Mouse (Mus musculus): Measurements from ENCODE around the gene Limch1. TPM values are rescaled to one million over a fixed set of nuclear protein-coding genes. Genes with fewer than 3 reads are reported as not detected.

Gene Limch1
- polyA plus RNA-seq, 1 experiment: 5.0 TPM

- no peak overlapping the region for H3K4me3 ChIP-seq (ENCODE audit: control insufficient read depth, insufficient read depth, low read length)
- H3K27me3 ChIP-seq (ENCODE audit: control insufficient read depth, insufficient read depth, low read length): no peaks in the 10 kb centered on the region
- 99% methylated on average over 9 of the region's 9 CpGs for WGBS
- no peaks in the 10 kb centered on the region for H3K4me1 ChIP-seq (replicated peaks; ENCODE audit: control insufficient read depth, insufficient read depth, low read length)
- DNase-seq: no peak
- TF ChIP-seq POLR2A (IDR thresholded peaks at IDR 0.05; ENCODE audit: control insufficient read depth, extremely low read depth, insufficient read depth, low read length, poor library complexity) (no peak), CTCF (IDR thresholded peaks at IDR 0.05; ENCODE audit: borderline replicate concordance, control insufficient read depth, extremely low read depth, insufficient read depth, low read length, poor library complexity) (no peak)
- no peak overlapping the region for H3K27ac ChIP-seq (ENCODE audit: control insufficient read depth, insufficient read depth, low read length)
- no peaks in the 10 kb centered on the region for H3K36me3 ChIP-seq (ENCODE audit: control insufficient read depth, insufficient read depth, low read length)
These were observed 165.0 kb downstream of the Limch1 start for GRCm38 (mm10) chr5:66910610-66911009.

- Histone ChIP-seq H3K36me3 (ENCODE audit: control insufficient read depth, insufficient read depth, low read length) (no peaks in the 10 kb centered on the region), H3K4me1 (replicated peaks; ENCODE audit: control insufficient read depth, insufficient read depth, low read length) (no peaks in the 10 kb centered on the region), H3K4me3 (ENCODE audit: control insufficient read depth, insufficient read depth, low read length) (no peak overlapping the region), H3K27me3 (ENCODE audit: control insufficient read depth, insufficient read depth, low read length) (no peaks in the 10 kb centered on the region), H3K27ac (ENCODE audit: control insufficient read depth, insufficient read depth, low read length) (no peak overlapping the region)
- WGBS: 96% methylated on average over 4 of the region's 4 CpGs
- no peak for DNase-seq
- TF ChIP-seq CTCF (IDR thresholded peaks at IDR 0.05; ENCODE audit: borderline replicate concordance, control insufficient read depth, extremely low read depth, insufficient read depth, low read length, poor library complexity) (no peak), POLR2A (IDR thresholded peaks at IDR 0.05; ENCODE audit: control insufficient read depth, extremely low read depth, insufficient read depth, low read length, poor library complexity) (no peak)
These were observed 165.4 kb downstream of the Limch1 start for GRCm38 (mm10) chr5:66911068-66911467.

GRCm38 (mm10) chr5:66913791-66914190, 168.2 kb downstream of the Limch1 start:
- H3K36me3 ChIP-seq (ENCODE audit: control insufficient read depth, insufficient read depth, low read length): no peaks in the 10 kb centered on the region
- no peaks in the 10 kb centered on the region for H3K4me1 ChIP-seq (replicated peaks; ENCODE audit: control insufficient read depth, insufficient read depth, low read length)
- DNase-seq: no peak
- TF ChIP-seq POLR2A (IDR thresholded peaks at IDR 0.05; ENCODE audit: control insufficient read depth, extremely low read depth, insufficient read depth, low read length, poor library complexity) (no peak), CTCF (IDR thresholded peaks at IDR 0.05; ENCODE audit: borderline replicate concordance, control insufficient read depth, extremely low read depth, insufficient read depth, low read length, poor library complexity) (no peak)
- H3K27me3 ChIP-seq (ENCODE audit: control insufficient read depth, insufficient read depth, low read length): no peaks in the 10 kb centered on the region
- 97% methylated on average over 6 of the region's 6 CpGs for WGBS
- H3K4me3 ChIP-seq (ENCODE audit: control insufficient read depth, insufficient read depth, low read length): no peak overlapping the region
- H3K27ac ChIP-seq (ENCODE audit: control insufficient read depth, insufficient read depth, low read length): no peak overlapping the region

GRCm38 (mm10) chr5:66917353-66918315, 172.0 kb downstream of the Limch1 start:
- no peak for TF ChIP-seq CTCF (IDR thresholded peaks at IDR 0.05; ENCODE audit: borderline replicate concordance, control insufficient read depth, extremely low read depth, insufficient read depth, low read length, poor library complexity)
- no peak for TF ChIP-seq POLR2A (IDR thresholded peaks at IDR 0.05; ENCODE audit: control insufficient read depth, extremely low read depth, insufficient read depth, low read length, poor library complexity)
- DNase-seq: no peak
- H3K27me3 ChIP-seq (ENCODE audit: control insufficient read depth, insufficient read depth, low read length): no peaks in the 10 kb centered on the region
- 95% methylated on average over 8 of the region's 8 CpGs for WGBS
- H3K4me1 ChIP-seq (replicated peaks; ENCODE audit: control insufficient read depth, insufficient read depth, low read length): no peaks in the 10 kb centered on the region
- H3K36me3 ChIP-seq (ENCODE audit: control insufficient read depth, insufficient read depth, low read length): no peaks in the 10 kb centered on the region
- H3K27ac ChIP-seq (ENCODE audit: control insufficient read depth, insufficient read depth, low read length): no peak overlapping the region
- no peak overlapping the region for H3K4me3 ChIP-seq (ENCODE audit: control insufficient read depth, insufficient read depth, low read length)

GRCm38 (mm10) chr5:66918316-66919305, 173.0 kb downstream of the Limch1 start:
- no peak for DNase-seq
- 83% methylated on average over 11 of the region's 11 CpGs for WGBS
- Histone ChIP-seq H3K4me3 (ENCODE audit: control insufficient read depth, insufficient read depth, low read length) (no peak overlapping the region), H3K27me3 (ENCODE audit: control insufficient read depth, insufficient read depth, low read length) (no peaks in the 10 kb centered on the region), H3K27ac (ENCODE audit: control insufficient read depth, insufficient read depth, low read length) (no peak overlapping the region), H3K4me1 (replicated peaks; ENCODE audit: control insufficient read depth, insufficient read depth, low read length) (no peaks in the 10 kb centered on the region), H3K36me3 (ENCODE audit: control insufficient read depth, insufficient read depth, low read length) (no peaks in the 10 kb centered on the region)
- TF ChIP-seq POLR2A (IDR thresholded peaks at IDR 0.05; ENCODE audit: control insufficient read depth, extremely low read depth, insufficient read depth, low read length, poor library complexity) (no peak), CTCF (IDR thresholded peaks at IDR 0.05; ENCODE audit: borderline replicate concordance, control insufficient read depth, extremely low read depth, insufficient read depth, low read length, poor library complexity) (no peak)

GRCm38 (mm10) chr5:66922582-66922981, 177.0 kb downstream of the Limch1 start:
- 96% methylated on average over 5 of the region's 5 CpGs for WGBS
- H3K4me1 ChIP-seq (replicated peaks; ENCODE audit: control insufficient read depth, insufficient read depth, low read length): no peaks in the 10 kb centered on the region
- H3K27me3 ChIP-seq (ENCODE audit: control insufficient read depth, insufficient read depth, low read length): no peaks in the 10 kb centered on the region
- H3K36me3 ChIP-seq (ENCODE audit: control insufficient read depth, insufficient read depth, low read length): no peaks in the 10 kb centered on the region
- H3K4me3 ChIP-seq (ENCODE audit: control insufficient read depth, insufficient read depth, low read length): no peak overlapping the region
- no peak overlapping the region for H3K27ac ChIP-seq (ENCODE audit: control insufficient read depth, insufficient read depth, low read length)
- no peak for DNase-seq
- TF ChIP-seq CTCF (IDR thresholded peaks at IDR 0.05; ENCODE audit: borderline replicate concordance, control insufficient read depth, extremely low read depth, insufficient read depth, low read length, poor library complexity): no peak
- TF ChIP-seq POLR2A (IDR thresholded peaks at IDR 0.05; ENCODE audit: control insufficient read depth, extremely low read depth, insufficient read depth, low read length, poor library complexity): no peak

Data from thymus, adult 2 months (tissue).